Mouse (Mus musculus): Measurements from ENCODE around the gene Wnt3a.

DNA sequence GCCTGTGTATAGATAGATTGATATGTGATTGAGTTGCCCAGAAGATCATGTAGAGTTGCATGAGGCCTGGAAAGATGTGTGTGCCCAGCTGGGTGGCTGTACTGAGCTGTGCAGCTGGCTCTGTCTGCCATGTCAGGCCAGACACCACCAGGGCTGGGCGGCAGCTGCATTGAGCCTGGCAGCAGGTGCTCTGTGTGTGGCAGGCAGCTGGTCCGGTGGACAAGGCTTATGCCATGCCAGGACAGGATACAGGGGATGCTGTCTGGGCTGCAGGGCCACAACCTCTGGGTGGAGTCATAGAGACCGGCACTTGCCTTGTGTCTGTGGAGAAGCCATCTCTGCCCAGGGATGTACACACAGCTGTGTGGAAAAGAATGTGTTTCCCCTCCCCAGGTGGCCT, 32.4 kb upstream of the Wnt3a start:
- TF ChIP-seq CTCF (IDR thresholded peaks at IDR 0.05; ENCODE audit: low read depth): no peak
- no peak for TF ChIP-seq EP300 (optimal IDR thresholded peaks at IDR 0.05)
